Mouse (Mus musculus): Measurements from ENCODE around the gene Pptc7. TPM values are rescaled to one million over a fixed set of nuclear protein-coding genes. Genes with fewer than 3 reads are reported as not detected.
A peak's percentile ranks its signal among the peaks of the same experiment; 100 is the strongest.

The Pptc7 gene
- total RNA-seq, 1 experiment from 2014 or later = 33.3 TPM

GRCm38 (mm10) chr5:122291149-122291548 is 7.0 kb downstream of the Pptc7 start:
- no peak for ATAC-seq (replicated peaks; ENCODE audit: insufficient number of reproducible peaks, low FRiP score, low TSS enrichment, poor library complexity, severe bottlenecking)

DNA sequence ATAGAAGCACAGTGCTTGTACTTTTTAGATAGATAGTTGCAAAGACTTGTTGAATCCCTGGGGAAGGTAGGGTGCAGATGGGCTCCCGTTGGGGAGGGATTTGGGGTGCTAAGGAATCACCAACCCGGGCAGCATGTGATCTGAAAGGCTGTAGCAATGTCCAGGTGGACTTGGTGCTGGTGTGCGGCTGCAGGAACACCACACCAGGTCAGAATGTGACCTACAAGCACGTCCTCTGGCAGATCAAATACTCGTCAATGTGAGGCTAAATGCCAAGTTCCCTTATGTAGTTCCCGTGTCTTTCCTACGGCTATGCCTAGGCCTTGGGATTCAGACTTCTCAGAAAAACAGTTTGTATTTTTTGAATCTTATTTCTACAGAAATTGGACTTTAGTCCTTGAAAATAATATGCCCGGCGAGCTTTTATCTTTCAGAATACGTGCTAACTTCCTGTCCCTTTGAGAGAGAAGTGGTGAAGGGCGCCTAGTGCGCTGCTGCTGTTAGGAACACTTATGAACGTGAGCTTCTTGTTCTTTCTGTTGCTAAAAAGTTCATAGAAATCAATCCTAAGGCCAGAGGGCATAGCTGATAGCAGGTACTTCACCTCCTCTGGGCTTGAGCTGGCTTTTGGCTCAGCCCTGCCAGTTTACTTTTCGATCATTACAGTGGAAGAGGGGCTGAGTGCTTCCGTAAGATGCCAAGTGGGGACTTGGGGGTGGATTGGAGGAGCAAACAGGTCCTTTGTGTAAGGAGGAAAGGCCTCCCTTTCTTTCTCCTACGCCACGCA is 7.6 kb downstream of the Pptc7 start:
- no peak for ATAC-seq (replicated peaks; ENCODE audit: insufficient number of reproducible peaks, low FRiP score, low TSS enrichment, poor library complexity, severe bottlenecking)

- no peak for ATAC-seq (replicated peaks; ENCODE audit: insufficient number of reproducible peaks, low FRiP score, low TSS enrichment, poor library complexity, severe bottlenecking)
Observed at GRCm38 (mm10) chr5:122293131-122293530, 9.0 kb downstream of the Pptc7 start.

GRCm38 (mm10) chr5:122294219-122294735 is 10.1 kb downstream of the Pptc7 start:
- ATAC-seq (replicated peaks; ENCODE audit: insufficient number of reproducible peaks, low FRiP score, low TSS enrichment, poor library complexity, severe bottlenecking) = no peak

DNA sequence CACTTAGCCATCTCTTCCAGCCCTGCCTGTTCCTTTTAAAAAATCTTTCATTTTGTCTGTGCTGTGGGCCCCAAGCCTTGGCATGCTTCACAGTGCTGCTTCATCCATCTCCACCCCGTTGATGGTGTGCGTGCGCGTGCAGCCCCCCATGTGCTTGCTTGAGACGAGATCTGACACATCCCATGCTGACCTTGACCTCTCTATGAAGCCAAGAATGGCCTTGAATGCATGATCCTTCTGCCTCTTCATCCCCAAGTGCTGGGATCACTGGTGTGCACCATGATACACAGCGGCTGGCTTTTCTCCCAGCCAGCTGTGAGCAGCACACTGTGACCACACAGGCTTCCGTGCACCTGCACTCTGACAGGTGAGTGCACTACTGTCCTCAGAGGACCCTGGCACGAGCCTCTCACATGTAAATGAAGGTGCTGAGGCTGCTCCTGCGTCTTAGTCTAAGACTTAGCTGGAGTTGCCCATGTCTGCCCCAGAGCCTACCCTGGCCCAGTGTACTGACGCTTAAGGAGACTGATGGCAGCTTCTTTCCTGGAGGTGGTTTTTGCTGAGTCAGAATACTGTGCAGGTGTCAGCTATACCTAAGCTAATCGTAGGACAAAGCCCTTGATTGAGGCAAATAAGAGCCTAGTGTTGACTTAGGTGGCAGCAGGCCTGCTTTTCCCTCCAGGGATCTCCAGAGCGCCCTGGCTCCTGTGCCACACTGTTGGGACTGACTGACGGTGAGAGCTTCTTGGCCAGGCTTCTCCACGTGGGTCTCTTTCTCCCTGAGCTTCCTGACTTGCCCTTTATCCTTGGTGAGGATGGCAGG is 11.2 kb downstream of the Pptc7 start:
- ATAC-seq (replicated peaks; ENCODE audit: insufficient number of reproducible peaks, low FRiP score, low TSS enrichment, poor library complexity, severe bottlenecking) = no peak

- ATAC-seq (replicated peaks; ENCODE audit: insufficient number of reproducible peaks, low FRiP score, low TSS enrichment, poor library complexity, severe bottlenecking) = no peak
Observed at GRCm38 (mm10) chr5:122300071-122300518, 15.9 kb downstream of the Pptc7 start.

DNA sequence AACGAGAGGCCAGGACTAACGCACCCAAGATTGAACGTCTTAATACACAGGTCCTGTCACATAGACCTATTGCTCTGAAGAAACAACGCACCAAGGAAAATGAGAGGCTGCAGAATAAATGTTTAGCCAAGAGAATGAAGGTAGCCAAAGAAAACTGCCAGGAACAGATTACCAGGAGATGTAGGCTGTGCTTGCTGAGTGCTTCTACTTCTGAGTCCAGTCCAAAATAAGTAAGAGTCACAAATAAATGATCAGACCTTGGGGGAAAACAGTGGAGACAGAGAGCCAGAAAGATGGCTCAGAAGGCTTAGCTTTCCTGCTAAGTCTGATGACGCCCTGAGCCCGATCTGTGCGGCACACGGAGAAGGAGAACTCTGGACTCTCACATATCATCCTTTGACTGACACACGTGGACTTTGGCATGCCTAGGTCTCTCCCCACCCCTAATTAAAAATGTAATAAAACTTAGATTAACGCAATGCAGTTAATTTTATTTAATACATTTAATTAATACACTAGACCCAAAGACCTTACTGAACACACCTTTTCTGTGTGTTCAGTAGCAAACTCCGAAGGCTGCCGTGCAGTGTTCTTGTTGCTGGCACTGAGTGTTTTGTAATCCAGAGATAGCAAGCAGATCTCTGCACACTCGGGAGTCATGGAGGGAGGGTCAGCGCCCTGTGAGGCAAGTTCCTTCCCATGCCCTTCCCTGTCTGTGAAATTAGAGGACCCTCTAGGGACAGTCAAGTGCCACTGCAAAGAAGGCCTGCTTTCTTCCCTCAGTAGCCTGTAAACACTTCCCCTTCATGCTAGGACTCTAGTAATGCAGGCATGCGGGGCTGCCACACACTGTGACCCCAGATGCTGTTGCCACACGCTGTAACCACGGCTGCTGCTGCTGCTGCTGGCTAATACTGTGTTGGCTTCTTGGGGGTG is 18.9 kb downstream of the Pptc7 start:
- peak; percentile 69 for ATAC-seq (replicated peaks; ENCODE audit: insufficient number of reproducible peaks, low FRiP score, low TSS enrichment, poor library complexity, severe bottlenecking)

- no peak for ATAC-seq (replicated peaks; ENCODE audit: insufficient number of reproducible peaks, low FRiP score, low TSS enrichment, poor library complexity, severe bottlenecking)
Observed at GRCm38 (mm10) chr5:122303937-122304336, 19.8 kb downstream of the Pptc7 start.

DNA sequence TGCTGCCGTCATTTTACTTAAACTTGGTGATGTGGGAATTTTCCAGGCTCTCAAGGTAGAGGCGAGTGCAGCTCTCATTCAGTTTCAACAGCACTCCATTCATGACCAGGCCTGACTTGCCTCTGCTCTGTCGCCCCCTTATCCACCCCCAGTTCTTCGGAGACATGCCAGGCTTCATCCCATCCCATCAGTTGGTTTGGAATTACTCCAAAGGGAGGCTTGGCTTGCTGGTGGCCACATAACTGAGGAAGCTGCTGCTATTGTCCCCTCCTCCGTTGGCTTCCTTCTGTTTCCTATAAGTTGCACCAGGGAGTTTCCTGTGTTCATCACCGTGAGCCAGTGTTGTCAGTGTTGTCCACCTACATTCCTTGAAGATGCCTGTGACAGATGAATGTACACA is 20.4 kb downstream of the Pptc7 start:
- no peak for ATAC-seq (replicated peaks; ENCODE audit: insufficient number of reproducible peaks, low FRiP score, low TSS enrichment, poor library complexity, severe bottlenecking)

DNA sequence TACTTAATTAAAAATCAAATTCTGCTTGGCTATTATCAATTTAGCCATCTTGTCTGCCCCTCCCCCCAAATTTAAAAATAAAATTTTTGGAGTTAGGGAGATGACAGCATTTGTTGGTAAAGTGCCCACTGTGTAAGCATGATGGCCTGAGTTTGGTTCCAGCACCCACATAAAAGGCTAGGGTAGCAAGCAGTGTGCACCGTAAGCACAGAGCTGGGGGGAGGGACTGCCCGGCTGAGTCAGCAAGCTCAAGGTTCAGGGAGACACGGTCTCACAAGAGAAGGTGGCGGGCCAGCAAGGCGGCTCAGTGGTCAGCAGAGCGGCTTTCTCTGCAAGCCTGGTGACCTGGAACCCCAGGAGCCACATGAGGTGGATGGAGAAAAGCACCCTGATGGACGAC is 21.3 kb downstream of the Pptc7 start:
- no peak for ATAC-seq (replicated peaks; ENCODE audit: insufficient number of reproducible peaks, low FRiP score, low TSS enrichment, poor library complexity, severe bottlenecking)

DNA sequence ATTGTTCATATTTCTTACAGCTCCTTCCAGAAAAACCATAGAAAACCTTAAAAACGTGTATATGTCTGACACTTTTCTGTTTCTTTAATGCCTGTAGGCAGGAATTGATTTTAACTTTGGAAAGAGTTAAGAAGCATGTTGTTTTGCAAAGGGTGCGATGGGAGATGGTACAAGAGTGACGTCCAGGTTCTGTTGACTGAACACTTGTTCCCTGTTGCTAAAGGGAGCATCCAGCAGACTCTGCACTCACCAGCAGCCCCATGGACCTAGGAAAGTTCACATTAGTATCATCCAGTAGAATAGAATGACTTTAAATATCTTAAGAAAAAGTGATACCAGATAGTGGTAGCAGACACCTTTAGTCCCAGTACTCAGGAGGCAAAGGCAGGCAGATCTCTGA is 22.4 kb downstream of the Pptc7 start:
- ATAC-seq (replicated peaks; ENCODE audit: insufficient number of reproducible peaks, low FRiP score, low TSS enrichment, poor library complexity, severe bottlenecking) = no peak

DNA sequence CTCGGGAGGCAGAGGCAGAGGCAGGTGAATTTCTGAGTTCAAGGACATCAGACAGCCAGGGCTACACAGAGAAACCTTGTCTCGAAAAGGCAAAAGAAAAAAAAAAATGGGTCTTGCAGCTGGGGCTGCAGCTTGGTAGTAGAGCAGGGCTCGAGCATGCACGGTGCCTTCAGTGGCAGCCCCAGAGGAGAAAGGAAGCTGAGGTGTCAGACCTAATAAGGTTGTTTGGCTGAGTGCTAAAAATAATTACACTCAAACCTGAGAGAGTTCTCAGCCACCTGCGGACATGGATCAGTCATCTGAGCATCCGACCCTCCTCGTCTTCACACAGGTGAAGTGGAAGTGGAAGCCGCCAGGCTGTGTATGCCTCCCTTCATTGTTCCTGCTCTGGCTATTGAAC is 26.5 kb downstream of the Pptc7 start:
- ATAC-seq (replicated peaks; ENCODE audit: insufficient number of reproducible peaks, low FRiP score, low TSS enrichment, poor library complexity, severe bottlenecking) = no peak

DNA sequence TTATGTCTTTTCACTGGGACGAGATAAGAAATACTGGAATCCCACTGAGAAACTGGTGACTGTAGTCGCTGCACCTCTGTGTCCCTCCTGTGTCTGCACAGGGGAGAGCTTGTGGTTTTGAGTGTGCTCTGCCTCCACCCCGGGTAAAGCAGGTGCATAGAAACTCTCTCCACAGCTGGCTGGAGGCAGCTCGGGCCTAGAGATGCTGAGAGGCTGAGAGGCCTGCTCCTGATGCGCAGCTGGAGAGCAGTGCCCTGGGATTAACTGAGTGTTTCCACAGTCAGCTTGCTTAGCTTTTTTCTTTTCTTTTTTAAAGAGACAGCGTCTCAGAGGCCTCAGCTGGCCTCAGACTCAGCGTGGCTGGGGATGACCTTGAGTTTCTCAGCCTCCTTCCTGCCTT is 27.5 kb downstream of the Pptc7 start:
- ATAC-seq (replicated peaks; ENCODE audit: insufficient number of reproducible peaks, low FRiP score, low TSS enrichment, poor library complexity, severe bottlenecking) = no peak

GRCm38 (mm10) chr5:122312346-122312745 is 28.2 kb downstream of the Pptc7 start:
- ATAC-seq (replicated peaks; ENCODE audit: insufficient number of reproducible peaks, low FRiP score, low TSS enrichment, poor library complexity, severe bottlenecking) = no peak

- no peak for ATAC-seq (replicated peaks; ENCODE audit: insufficient number of reproducible peaks, low FRiP score, low TSS enrichment, poor library complexity, severe bottlenecking)
Observed at GRCm38 (mm10) chr5:122312942-122313684, 28.9 kb downstream of the Pptc7 start.

- peak; percentile 38; the same call in 1 of the 2 replicates for ATAC-seq (replicated peaks; ENCODE audit: insufficient number of reproducible peaks, low FRiP score, low TSS enrichment, poor library complexity, severe bottlenecking)
Observed at GRCm38 (mm10) chr5:122314966-122315667, 31.0 kb downstream of the Pptc7 start.

GRCm38 (mm10) chr5:122317329-122318045 is 33.3 kb downstream of the Pptc7 start:
- no peak for ATAC-seq (replicated peaks; ENCODE audit: insufficient number of reproducible peaks, low FRiP score, low TSS enrichment, poor library complexity, severe bottlenecking)
